Mouse (Mus musculus) cerebellum, postnatal 14 days (tissue): ENCODE data around the gene Mybpc3.

ENCODE experiments used
- DNase-seq, 2 experiments: peaks; one replicate each; pipeline ENCODE4 v3.0.0; 2021; ENCODE audit warnings: mixed read lengths in 2 of 2

Mybpc3 gene

GRCm38 (mm10) chr2:91123521-91123920 lies 5.6 kb downstream of the Mybpc3 start:
- no peak for DNase-seq

DNA sequence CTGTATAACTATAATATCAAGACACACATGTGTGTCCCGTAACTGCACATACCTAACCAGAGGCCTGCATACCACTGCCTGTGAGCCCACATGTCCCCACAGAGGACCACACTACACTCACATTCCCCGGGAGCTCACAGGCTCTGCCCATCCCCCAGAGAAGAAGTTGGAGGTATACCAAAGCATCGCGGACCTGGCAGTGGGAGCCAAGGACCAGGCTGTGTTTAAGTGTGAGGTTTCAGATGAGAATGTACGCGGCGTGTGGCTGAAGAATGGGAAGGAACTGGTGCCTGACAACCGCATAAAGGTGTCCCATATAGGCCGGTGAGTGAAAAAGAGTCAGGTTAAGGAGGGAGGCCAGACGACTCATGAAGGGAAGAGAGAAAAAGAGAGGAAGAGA lies 7.2 kb downstream of the Mybpc3 start:
- peak; percentile 58 to 68 for DNase-seq

DNA sequence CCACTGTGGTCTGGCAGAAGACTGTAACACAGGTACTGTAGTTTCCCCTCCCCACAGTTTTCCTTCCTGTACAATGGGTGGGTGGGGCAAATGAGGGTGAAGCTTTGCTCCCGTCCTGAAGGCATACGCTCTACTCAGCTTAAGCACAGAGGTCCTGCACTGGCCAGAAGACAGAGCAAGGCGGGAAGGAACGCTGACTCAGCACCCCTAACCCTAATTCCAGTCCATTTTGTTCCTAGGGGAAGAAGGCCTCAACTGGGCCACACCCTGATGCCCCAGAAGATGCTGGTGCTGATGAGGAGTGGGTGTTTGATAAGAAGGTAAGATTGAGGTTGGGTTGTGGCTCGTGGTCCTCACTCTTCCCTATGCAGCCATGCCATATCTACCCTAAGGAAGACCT lies 10.8 kb downstream of the Mybpc3 start:
- no peak for DNase-seq

DNA sequence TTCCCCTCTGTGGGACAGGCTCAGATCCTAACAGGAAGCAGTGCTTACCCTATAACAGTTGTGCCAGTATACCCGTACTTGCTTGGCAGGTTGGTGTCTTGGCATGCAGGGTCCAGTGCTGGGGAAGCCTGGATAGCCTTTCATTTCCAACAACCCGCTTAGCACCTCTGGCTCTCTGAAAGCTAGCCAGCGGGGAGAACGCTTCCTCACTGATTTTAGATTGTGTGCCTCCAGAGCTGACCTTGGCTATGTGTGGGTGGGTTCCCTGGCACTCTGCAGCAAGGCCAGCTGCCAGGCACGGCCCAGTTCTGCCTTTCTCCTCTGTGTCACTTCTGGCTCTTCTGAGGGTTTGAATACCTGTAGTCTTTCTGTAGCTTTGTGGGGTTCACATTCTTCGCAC lies 12.2 kb downstream of the Mybpc3 start:
- no peak for DNase-seq

DNA sequence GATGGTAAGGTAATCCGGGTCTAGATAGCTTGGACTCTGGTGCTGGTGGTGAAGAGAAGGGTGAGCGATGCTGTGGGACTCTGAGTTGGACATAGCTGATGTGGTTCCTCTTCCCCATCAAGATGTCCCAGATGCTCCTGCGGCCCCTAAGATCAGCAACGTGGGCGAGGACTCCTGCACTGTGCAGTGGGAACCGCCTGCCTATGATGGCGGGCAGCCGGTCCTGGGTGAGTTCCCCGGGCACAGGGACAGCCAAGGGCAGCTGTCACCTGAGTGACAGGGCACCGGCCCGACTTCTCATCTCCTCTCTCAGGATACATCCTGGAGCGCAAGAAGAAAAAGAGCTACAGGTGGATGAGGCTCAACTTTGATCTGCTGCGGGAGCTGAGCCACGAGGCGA lies 13.3 kb downstream of the Mybpc3 start:
- no peak for DNase-seq

GRCm38 (mm10) chr2:91132035-91132434 lies 14.1 kb downstream of the Mybpc3 start:
- no peak for DNase-seq

- peak; percentile 55 to 64 for DNase-seq
These were observed 18.8 kb downstream of the Mybpc3 start for GRCm38 (mm10) chr2:91136513-91137412.

DNA sequence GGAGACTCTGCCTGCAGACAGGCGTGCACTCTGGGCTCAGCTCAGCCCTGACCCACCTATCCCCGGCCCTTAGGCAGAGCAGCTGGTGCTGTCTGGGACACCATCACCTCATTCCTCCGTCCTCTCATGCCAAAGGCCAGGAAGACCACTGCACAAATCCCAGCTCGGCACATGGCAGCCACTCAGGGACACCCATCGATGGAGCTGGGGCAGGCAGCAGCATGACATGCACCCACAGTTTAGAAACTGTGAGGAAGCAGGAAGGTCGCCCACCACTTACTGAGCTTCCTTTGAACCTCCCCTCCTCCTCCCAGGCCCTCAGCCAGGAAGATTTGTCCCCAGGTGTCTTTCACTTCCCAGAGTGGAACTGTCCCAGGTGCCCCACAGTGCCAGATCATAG lies 19.5 kb downstream of the Mybpc3 start:
- no peak for DNase-seq

DNA sequence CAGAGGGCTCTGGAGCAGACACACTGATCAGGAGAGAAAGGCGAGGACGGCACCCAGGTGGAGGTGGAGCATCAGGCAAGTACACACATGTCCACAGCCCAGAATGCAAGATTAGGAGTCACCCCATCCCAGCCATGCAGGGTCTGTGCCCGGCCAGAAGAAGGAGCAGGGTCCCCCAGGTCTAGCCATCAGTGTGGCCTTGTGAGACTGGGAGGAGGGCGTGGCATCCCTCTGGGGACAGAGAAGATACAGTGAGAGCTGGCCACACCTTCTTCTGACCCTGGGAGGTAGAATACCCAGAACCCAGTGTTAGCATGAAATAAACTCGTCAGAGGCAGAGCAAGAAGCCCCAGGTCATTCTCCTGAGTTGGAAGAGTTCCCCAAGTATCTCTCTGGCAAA lies 21.4 kb downstream of the Mybpc3 start:
- DNase-seq = no peak

- no peak for DNase-seq
These were observed 21.8 kb downstream of the Mybpc3 start for GRCm38 (mm10) chr2:91139764-91140163.

- DNase-seq = no peak
These were observed 25.0 kb downstream of the Mybpc3 start for GRCm38 (mm10) chr2:91142920-91143319.

DNA sequence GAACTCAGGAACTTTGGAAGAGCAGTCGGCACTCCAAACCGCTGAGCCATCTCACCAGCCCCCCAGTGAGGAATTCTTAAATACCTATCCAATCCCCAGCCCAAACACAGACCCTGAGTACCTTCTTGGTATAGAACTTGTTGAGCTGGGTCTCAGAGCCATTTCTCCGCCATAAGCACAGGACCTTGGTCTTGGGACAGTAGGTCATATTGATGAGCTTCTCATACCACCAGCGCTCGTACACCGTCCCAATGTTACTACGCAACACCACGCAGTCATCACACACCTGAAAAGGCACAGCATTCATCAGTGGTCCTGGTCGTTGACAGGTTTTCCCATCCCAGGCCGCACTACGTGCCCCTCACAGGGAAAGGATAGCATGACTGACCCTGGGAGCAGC lies 25.5 kb downstream of the Mybpc3 start:
- DNase-seq = no peak

DNA sequence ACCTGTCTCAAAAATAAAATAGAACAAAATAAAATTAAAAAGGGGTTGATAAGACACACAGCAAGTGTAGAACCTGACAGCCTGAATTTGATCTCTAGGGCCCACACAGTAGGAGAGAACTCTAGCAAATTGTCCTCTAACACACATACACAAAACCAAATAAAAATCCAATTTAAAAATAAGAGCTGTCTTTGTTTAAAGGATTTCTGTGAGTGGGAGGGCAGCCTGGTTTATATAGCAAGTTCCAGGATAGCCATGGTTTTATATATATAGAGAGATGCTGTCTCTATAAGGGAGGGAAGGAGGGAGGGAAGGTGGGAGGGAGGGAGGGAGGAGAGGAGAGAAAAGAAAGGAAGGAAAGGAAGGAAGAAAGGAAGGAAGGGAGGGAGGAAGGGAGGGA lies 30.2 kb downstream of the Mybpc3 start:
- no peak for DNase-seq

GRCm38 (mm10) chr2:91151331-91151730 lies 33.4 kb downstream of the Mybpc3 start:
- no peak for DNase-seq

- DNase-seq = no peak
These were observed 35.0 kb downstream of the Mybpc3 start for GRCm38 (mm10) chr2:91152885-91153377.

- DNase-seq = no peak
These were observed 36.1 kb downstream of the Mybpc3 start for GRCm38 (mm10) chr2:91154091-91154490.

GRCm38 (mm10) chr2:91157002-91157752 lies 39.2 kb downstream of the Mybpc3 start:
- no peak for DNase-seq

GRCm38 (mm10) chr2:91160591-91160990 lies 42.6 kb downstream of the Mybpc3 start:
- no peak for DNase-seq

GRCm38 (mm10) chr2:91162952-91163351 lies 45.0 kb downstream of the Mybpc3 start:
- no peak for DNase-seq

DNA sequence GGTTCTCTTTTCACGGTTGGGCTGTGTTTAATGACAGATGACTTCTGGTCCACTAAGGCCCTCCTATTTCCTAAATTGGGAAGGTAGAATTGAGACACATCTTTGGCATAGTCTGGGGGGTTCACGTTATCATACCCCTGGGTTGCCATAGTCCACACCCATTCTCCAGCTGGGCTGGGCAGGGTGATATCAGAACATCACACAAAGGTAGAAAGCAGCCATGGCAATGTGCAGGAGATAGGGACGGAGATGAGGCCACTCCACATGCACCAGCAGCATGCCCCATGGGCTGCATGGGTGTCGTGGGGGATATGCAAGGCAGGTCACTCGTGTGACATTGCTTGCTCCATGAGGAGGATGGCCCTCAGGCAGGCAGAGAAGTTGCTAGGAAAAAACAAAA lies 45.6 kb downstream of the Mybpc3 start:
- no peak for DNase-seq

DNA sequence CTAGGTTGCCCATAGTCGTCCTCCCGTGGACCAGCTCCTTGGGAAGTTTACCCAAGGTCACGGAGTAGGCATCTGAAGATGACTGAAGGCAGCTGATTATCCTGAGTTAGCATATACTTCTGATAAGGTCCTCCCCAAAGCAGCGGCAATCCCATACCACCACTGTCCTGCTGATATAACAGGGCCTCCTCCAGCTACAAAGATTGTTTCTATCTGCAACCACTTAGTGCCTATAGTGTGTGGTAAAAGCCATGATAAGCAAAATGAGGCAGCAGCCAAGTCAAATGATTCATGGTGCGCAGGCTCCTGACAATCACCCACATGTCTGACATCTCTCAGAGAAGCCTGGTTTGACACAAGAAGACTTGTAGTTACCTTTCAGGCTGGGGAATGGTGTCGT lies 47.0 kb downstream of the Mybpc3 start:
- DNase-seq = no peak

DNA sequence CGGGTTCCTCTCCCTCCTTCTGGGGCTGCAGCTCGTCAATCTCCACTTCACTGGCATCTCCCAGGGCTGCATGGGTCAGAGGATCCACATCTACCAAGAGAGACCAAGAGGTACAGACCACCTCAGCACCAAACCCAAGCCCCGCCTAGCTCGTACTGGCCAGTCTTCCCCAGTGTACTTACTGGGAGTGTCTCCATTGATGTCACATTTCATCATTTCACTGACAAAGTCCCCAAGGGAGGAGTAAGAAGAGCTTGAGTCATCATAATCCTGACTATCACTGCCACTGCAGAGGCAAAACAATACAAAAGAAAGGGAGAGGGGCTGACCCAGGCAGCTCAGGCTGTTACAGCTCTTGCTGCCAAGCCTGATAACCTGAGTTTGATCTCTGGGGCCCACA lies 49.7 kb downstream of the Mybpc3 start:
- no peak for DNase-seq

DNA sequence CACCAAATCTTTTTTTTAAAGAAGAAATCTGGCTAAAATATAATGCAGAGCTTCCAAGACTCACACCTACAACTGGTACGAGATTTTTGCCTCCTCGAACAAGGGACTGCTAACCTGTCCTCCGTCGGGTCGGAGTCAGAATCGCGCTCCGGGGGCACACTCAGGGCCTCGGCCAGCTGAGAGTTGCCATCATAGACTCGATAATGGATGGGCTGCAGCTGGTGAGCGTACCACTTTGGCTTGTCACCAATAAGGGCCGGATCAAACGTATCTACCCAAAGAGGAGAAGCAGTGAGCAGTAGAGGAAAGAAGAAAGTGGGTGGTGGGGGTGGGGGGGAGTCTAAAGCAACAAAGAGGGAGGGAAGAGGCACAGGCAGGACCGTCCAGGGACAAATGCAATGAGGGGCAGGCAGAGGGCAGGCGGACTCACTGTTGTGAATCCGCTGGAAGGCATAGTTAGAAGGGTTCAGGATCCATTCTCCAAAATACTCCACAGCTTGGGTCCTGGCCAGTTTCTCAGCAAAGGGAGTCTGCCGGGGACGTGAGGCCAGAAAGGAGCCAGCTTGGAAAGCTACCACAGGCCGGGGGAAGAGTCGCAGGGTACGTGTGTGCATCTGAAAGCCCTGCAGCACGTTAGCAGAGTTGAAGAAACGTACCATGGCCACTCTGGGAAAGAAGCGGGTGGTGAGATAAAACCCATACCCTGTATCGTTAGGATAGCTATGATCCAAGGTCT lies 51.8 kb downstream of the Mybpc3 start:
- DNase-seq = no peak
